Mouse (Mus musculus): Measurements from ENCODE around the gene Senp7. TPM values are rescaled to one million over a fixed set of nuclear protein-coding genes. Genes with fewer than 3 reads are reported as not detected.
A peak's percentile ranks its signal among the peaks of the same experiment; 100 is the strongest.
"Not testable (repeated sequence)": the region's sequence is repeated elsewhere in the genome, so short reads cannot be mapped to it uniquely, and the experiment has no call there.

Senp7 gene
- polyA plus RNA-seq, 1 experiment = 28.5 TPM

- DNase-seq (ENCODE audit: extremely low spot score in 1 of 2, low spot score in 1 of 2) = no peak
Observed at GRCm38 (mm10) chr16:56122517-56122916, 74.4 kb downstream of the Senp7 start.

GRCm38 (mm10) chr16:56124045-56124444 is 75.9 kb downstream of the Senp7 start:
- DNase-seq (ENCODE audit: extremely low spot score in 1 of 2, low spot score in 1 of 2) = no peak

GRCm38 (mm10) chr16:56131666-56132065 is 83.5 kb downstream of the Senp7 start:
- DNase-seq (ENCODE audit: extremely low spot score in 1 of 2, low spot score in 1 of 2) = peak in 1 of 2 experiments; percentile 40

- DNase-seq (ENCODE audit: extremely low spot score in 1 of 2, low spot score in 1 of 2) = no peak
Observed at GRCm38 (mm10) chr16:56134149-56134548, 86.0 kb downstream of the Senp7 start.

GRCm38 (mm10) chr16:56137672-56138071 is 89.5 kb downstream of the Senp7 start:
- DNase-seq (ENCODE audit: extremely low spot score in 1 of 2, low spot score in 1 of 2) = not testable (repeated sequence)

- no peak for DNase-seq (ENCODE audit: extremely low spot score in 1 of 2, low spot score in 1 of 2)
Observed at GRCm38 (mm10) chr16:56139921-56140320, 91.8 kb downstream of the Senp7 start.

GRCm38 (mm10) chr16:56144876-56145555 is 96.9 kb downstream of the Senp7 start:
- no peak for DNase-seq (ENCODE audit: extremely low spot score in 1 of 2, low spot score in 1 of 2)

- DNase-seq (ENCODE audit: extremely low spot score in 1 of 2, low spot score in 1 of 2) = no peak
Observed at GRCm38 (mm10) chr16:56147679-56148078, 99.5 kb downstream of the Senp7 start.

- no peak for DNase-seq (ENCODE audit: extremely low spot score in 1 of 2, low spot score in 1 of 2)
Observed at GRCm38 (mm10) chr16:56163466-56163865, 115.3 kb downstream of the Senp7 start.

- DNase-seq (ENCODE audit: extremely low spot score in 1 of 2, low spot score in 1 of 2) = no peak
Observed at GRCm38 (mm10) chr16:56170247-56170646, 122.1 kb downstream of the Senp7 start.

GRCm38 (mm10) chr16:56175867-56176581 is 127.9 kb downstream of the Senp7 start:
- DNase-seq (ENCODE audit: extremely low spot score in 1 of 2, low spot score in 1 of 2) = peak in 1 of 2 experiments; percentile 53

GRCm38 (mm10) chr16:56186863-56187262 is 138.7 kb downstream of the Senp7 start:
- DNase-seq (ENCODE audit: extremely low spot score in 1 of 2, low spot score in 1 of 2) = no peak

GRCm38 (mm10) chr16:56188198-56188597 is 140.1 kb downstream of the Senp7 start:
- peak in 1 of 2 experiments; percentile 22 for DNase-seq (ENCODE audit: extremely low spot score in 1 of 2, low spot score in 1 of 2)

GRCm38 (mm10) chr16:56204051-56204450 is 155.9 kb downstream of the Senp7 start, which contains the start of gene Impg2:
Gene Impg2 (plus strand): TSS chr16:56204313.
- no peak for DNase-seq (ENCODE audit: extremely low spot score in 1 of 2, low spot score in 1 of 2)

- no peak for DNase-seq (ENCODE audit: extremely low spot score in 1 of 2, low spot score in 1 of 2)
Observed at GRCm38 (mm10) chr16:56212740-56213139, 164.6 kb downstream of the Senp7 start.

GRCm38 (mm10) chr16:56227686-56228085 is 179.5 kb downstream of the Senp7 start:
- DNase-seq (ENCODE audit: extremely low spot score in 1 of 2, low spot score in 1 of 2) = no peak

- DNase-seq (ENCODE audit: extremely low spot score in 1 of 2, low spot score in 1 of 2) = no peak
Observed at GRCm38 (mm10) chr16:56229455-56229854, 181.3 kb downstream of the Senp7 start.

- peak in 1 of 2 experiments; percentile 53 for DNase-seq (ENCODE audit: extremely low spot score in 1 of 2, low spot score in 1 of 2)
Observed at GRCm38 (mm10) chr16:56231300-56231699, 183.2 kb downstream of the Senp7 start.

GRCm38 (mm10) chr16:56232736-56233135 is 184.6 kb downstream of the Senp7 start:
- no peak for DNase-seq (ENCODE audit: extremely low spot score in 1 of 2, low spot score in 1 of 2)
